Mouse (Mus musculus) forebrain, embryonic 15.5 days (tissue): ENCODE results near the gene Raly. TPM values are rescaled to one million over a fixed set of nuclear protein-coding genes. Genes with fewer than 3 reads are reported as not detected.

Experiments used
- ATAC-seq: fragments of 200-750 bp; cut with Nextera tagmentation; replicated peaks from 2 replicates; pipeline ENCODE4 v1.8.0; 2017; ENCODE audit warnings: mild to moderate bottlenecking, moderate TSS enrichment, moderate library complexity
- H3K27ac ChIP-seq: fragments of 300-500 bp; sonication (generic); replicated peaks from 2 replicates; pipeline ENCODE4 v1.5.1; 2015; ENCODE audit warnings: mild to moderate bottlenecking, inconsistent platforms
- H3K27me3 ChIP-seq: fragments of 300-500 bp; sonication (generic); 2 replicates; pipeline ENCODE4 v1.6.1; 2015; ENCODE audit warnings: inconsistent platforms
- H3K36me3 ChIP-seq: fragments of 300-500 bp; sonication (generic); 2 replicates; pipeline ENCODE4 v1.6.1; 2015; ENCODE audit warnings: mild to moderate bottlenecking, inconsistent platforms
- H3K4me1 ChIP-seq: fragments of 300-500 bp; sonication (generic); 2 replicates; pipeline ENCODE4 v1.6.1; 2015; ENCODE audit warnings: inconsistent platforms
- H3K4me2 ChIP-seq: fragments of 300-500 bp; sonication (generic); replicated peaks from 2 replicates; pipeline ENCODE4 v1.6.1; 2015; ENCODE audit warnings: mild to moderate bottlenecking, inconsistent platforms
- H3K4me3 ChIP-seq: fragments of 300-500 bp; sonication (generic); 2 replicates; pipeline ENCODE4 v1.5.1; 2015; ENCODE audit warnings: mild to moderate bottlenecking, inconsistent platforms
- H3K9ac ChIP-seq: fragments of 300-500 bp; sonication (generic); replicated peaks from 2 replicates; pipeline ENCODE4 v1.6.1; 2015; ENCODE audit warnings: mild to moderate bottlenecking, inconsistent platforms
- H3K9me3 ChIP-seq: fragments of 300-500 bp; sonication (generic); 2 replicates; pipeline ENCODE4 v1.6.1; 2016; ENCODE audit warnings: inconsistent platforms
- WGBS: fragments of 180-500 bp; shearing (Covaris S2); methylation state at CpG from one replicate; pipeline ENCODE4 v1.1.7; 2015; ENCODE audit warnings: mixed read lengths; 5-methylcytosine and 5-hydroxymethylcytosine counted together
- polyA plus RNA-seq: library from polyadenylated mRNA; unstranded; fragments of >200 nt; fragmentation: Nextera tagmentation; extraction: Ambion mirVana; gene quantifications from 2 replicates; pipeline ENCODE4 v1.2.1, GENCODE M21; 2015

Gene Raly
- 37.1 and 38.2 TPM in 2 replicates for polyA plus RNA-seq

DNA sequence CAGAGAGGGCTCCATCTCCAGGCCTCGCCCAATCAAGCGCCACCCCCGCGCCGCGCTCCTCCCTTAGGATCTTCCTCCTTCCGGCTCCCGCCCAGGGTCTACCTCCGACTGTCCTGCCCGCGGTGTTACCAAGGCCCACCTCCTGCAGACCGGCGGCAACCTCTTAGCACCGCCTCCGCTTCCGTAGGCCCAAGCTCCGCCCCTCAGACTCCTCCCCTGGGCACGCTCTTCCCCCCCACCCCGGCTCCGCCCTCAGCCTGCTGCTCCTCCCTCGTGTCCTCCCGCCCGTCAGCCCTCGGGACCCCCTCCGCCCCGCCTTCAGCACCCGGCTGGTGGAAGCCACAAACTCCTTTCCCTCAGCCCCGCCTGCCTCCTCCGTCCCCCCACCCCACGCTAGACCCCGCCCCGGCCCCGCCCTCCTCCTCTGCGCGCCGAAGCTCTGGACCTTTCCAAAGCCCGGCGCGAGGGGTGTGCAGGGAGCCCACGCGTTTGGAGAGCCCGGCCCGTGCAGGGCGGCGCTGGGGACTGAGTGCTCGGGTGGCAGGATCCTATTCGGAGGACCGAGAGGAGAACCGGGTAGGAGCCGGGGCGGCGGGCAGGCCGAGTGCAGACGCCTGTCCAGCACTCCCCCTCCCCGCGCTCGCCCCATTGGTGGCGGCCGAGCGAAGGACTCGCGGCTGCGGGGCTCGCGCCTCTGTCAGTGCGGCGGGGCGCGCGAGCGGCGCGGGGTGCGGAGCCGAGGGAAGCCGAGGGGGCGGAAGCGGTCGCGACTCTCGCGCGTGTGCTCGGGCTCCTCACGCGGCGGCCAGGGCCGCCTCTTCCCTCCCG is at the start of gene Raly, which contains the start of gene a:
Gene Raly (plus strand): TSS at position 441 of the 828 bp plus-strand sequence.
Gene a (plus strand): TSS at position 747 of the 828 bp plus-strand sequence.
- Histone ChIP-seq H3K27me3 (no peaks in the 10 kb centered on the region), H3K9ac (peak within 1 kb of the TSS; percentile 81), H3K36me3 (no peaks in the 10 kb centered on the region), H3K4me2 (peak within 1 kb of the TSS; percentile 81), H3K27ac (peak within 1 kb of the TSS; percentile 100), H3K4me1 (peaks cover 43% of the 10 kb centered on the region), H3K9me3 (no peaks in the 10 kb centered on the region), H3K4me3 (peak within 1 kb of the TSS; percentile 92)
- under 1% methylated on average over 66 of the region's 89 CpGs for WGBS
- peak; percentile 96 for ATAC-seq

DNA sequence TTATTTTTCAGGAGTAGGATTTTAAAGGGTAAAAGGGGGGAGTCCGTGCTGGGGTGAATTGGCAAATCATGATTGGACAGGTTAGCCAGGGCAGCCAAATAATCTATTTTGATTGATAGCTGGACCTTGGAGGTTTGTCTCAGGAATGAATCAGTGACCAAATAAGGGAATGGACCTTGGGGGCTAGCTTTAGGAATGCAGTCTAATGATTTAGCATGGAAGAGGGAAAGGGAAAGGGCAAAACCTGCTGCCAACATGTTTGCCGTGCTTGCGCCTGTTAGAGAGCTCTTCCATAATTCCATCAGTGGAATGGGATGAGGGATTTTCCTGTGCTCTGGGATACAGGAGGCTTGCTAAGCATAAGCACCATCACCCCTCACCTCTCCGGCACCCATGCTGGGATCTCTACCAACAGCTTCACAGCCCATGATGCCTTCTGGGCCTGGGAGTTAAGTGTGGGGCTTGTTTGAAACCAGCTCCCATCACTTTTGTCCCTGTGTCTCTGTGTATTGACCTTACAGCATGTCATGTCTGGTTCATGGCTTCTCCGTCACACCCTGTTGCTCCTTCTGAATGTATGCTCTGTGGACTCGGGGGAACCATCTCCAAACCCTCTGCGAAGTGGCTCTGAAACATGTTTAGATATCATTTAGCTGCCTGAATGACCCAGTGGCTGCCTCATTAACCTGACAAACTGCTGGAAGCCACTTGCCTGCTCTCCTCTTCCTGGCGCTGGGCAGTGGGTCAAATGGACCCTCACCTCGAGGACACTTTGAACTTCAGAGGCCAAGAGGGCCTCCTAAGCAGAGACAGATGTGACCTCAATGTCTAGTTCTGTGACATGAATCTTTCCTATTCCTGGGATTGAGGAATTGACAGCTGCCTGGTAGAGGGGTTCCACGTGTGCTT is 47.7 kb upstream of the Raly start:
- no peak overlapping the region for H3K4me3 ChIP-seq
- no peaks in the 10 kb centered on the region for H3K36me3 ChIP-seq
- no peak overlapping the region for H3K4me2 ChIP-seq
- H3K4me1 ChIP-seq: no peaks in the 10 kb centered on the region
- H3K27ac ChIP-seq: no peak overlapping the region
- ATAC-seq: no peak
- no peak overlapping the region for H3K9ac ChIP-seq
- no peaks in the 10 kb centered on the region for H3K27me3 ChIP-seq
- WGBS: 82% methylated on average over 10 of the region's 10 CpGs
- H3K9me3 ChIP-seq: no peaks in the 10 kb centered on the region

DNA sequence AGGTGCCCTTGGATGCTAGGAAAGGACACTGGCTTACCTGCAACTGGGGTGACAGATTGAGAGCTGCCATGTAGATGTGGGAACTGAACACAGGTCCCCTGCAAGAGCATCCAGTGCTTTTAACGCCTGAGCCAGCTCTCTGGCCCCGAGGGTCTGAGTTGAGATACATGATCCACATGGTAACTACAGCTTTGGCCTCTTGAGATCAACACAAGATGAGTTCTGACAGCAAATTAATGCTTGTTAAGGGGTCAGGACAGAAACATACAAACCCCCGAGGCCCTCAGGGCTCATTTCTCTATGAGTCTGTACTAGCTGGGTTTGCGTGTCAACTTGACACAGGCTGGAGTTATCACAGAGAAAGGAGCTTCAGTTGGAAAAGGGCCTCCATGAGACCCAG is 47.0 kb upstream of the Raly start:
- Histone ChIP-seq H3K4me3 (no peak overlapping the region), H3K9me3 (no peaks in the 10 kb centered on the region), H3K36me3 (no peaks in the 10 kb centered on the region), H3K27ac (no peak overlapping the region), H3K9ac (no peak overlapping the region), H3K4me1 (peaks cover 2% of the 10 kb centered on the region), H3K27me3 (no peaks in the 10 kb centered on the region), H3K4me2 (no peak overlapping the region)
- WGBS: 83% methylated on average over 4 of the region's 4 CpGs
- ATAC-seq: no peak

DNA sequence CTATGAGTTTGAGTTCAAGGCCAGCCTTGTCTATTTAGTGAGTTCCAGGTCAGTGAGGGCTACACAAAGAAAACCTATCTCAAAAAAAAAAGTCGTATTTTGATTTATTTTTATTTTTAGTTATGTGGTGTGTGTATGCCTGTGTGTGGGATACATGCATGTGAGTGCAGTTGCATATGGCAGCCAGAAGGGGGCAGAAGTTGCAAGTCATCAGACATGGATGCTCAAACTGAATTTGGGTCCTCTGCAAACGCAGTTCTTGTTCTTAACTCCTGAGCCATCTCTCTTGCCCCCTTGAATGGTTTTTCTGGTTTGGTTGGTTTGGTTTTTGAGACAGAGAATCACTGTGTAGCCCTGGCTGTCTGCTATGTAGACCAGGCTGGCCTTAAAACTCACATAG is 42.5 kb upstream of the Raly start:
- no peak for ATAC-seq
- Histone ChIP-seq H3K36me3 (no peaks in the 10 kb centered on the region), H3K4me3 (no peak overlapping the region), H3K9me3 (no peaks in the 10 kb centered on the region), H3K27ac (0 out of 2 replicates have a peak overlapping the region, but pooled peaks have one; percentile 82), H3K9ac (no peak overlapping the region), H3K4me1 (peaks cover 17% of the 10 kb centered on the region), H3K4me2 (no peak overlapping the region), H3K27me3 (0 out of 2 replicates have a peak, but pooled peaks cover 4% of the 10 kb centered on the region)
- WGBS: 84% methylated on average over 2 of the region's 2 CpGs

DNA sequence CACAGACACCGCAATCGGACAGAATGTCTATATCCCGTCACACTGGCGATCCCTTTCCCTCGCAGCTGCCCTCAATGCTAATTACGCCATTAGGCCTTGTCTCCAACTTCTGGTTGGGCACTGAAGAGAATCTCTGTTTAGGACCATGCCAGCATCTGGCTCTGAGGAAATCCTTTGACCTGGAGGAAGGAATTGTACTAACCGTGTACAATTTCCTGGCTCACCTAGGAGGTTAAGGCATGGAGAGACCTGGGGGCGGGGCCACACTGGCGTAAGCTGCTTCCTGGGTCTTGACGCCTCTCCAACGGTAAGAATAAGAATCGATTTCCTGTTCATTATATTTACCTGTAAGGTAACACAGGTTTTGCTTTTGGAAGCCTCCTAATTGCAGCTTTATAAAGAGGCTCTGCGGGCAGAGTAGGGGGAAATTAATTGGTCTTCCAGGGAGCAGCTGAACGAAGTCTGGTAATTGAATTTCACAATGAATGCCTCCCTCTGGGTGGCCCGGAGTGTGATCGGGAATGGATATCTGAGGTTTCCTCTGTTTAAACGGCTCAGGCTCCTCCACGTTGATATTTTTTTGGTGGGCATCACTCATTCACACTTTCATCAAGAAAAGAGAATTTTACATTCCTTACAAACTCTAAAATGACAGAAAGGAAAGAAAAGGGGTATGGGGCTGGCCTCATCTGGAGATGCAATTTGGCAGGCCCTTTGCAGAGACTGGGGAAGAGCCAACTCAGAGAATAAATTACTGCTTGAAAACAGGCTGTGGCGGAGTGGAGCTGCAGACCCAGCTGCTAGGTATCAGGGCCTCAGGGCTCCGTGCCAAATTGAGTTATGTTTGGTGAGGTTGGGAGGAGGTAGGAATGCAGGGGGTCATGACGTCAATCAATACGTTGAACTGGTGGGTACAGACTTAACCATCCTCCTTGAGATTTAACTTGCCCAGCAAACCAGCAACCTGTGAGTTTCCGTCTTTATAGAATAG is 41.6 kb upstream of the Raly start:
- Histone ChIP-seq H3K4me2 (peak overlapping the region; percentile 33), H3K36me3 (no peaks in the 10 kb centered on the region), H3K9me3 (no peaks in the 10 kb centered on the region), H3K4me1 (peaks cover 17% of the 10 kb centered on the region), H3K27ac (peak overlapping the region; percentile 82), H3K4me3 (no peak overlapping the region), H3K9ac (no peak overlapping the region), H3K27me3 (0 out of 2 replicates have a peak, but pooled peaks cover 4% of the 10 kb centered on the region)
- WGBS: 14% methylated on average over 23 of the region's 23 CpGs
- ATAC-seq: peak; percentile 89

DNA sequence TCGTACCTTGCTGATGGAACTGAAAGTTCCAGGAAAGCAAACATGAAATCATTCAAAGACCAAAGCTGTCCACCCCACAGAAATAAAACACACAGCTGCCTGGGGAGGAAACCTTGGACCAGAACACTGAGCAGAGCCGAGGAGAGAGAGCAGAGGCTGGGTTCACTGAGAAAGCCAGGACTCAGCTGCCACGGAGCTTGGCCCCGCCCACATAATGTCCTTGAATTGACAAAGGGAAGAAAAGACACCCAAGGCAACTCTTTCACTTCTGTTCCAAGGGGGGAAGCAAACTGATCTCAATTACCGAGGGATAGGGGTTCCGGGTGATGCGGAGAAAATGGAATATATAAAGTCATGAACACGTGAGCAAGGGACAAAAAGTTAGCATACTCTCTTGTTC is 39.0 kb upstream of the Raly start:
- WGBS: 35% methylated on average over 8 of the region's 8 CpGs
- Histone ChIP-seq H3K9ac (no peak overlapping the region), H3K36me3 (no peaks in the 10 kb centered on the region), H3K4me2 (no peak overlapping the region), H3K4me1 (peaks cover 17% of the 10 kb centered on the region), H3K4me3 (no peak overlapping the region), H3K27ac (no peak overlapping the region), H3K27me3 (0 out of 2 replicates have a peak, but pooled peaks cover 4% of the 10 kb centered on the region), H3K9me3 (no peaks in the 10 kb centered on the region)
- ATAC-seq: no peak

DNA sequence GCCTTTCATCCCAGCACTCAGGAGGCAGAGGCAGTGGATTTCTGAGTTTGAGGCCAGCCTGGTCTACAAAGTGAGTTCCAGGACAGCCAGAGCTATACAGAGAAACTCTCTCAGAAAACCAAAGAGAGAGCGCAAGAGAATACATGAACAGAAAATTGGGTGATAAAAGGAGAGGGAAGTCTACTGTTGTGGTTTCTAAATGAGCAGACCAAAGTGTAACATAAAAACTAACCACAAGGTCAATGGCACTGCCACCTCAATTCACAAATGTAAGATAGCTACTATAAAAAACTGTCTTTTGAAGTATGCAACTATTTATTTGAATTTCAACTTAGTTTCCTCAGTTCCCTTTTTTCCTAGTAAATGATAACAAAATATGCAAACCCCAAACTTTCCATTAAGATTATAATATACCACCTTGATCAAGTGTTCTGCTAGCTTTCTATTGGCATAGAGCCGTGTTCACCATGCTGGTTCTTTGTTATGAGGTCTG is 36.8 kb upstream of the Raly start:
- H3K27me3 ChIP-seq: 0 out of 2 replicates have a peak, but pooled peaks cover 4% of the 10 kb centered on the region
- H3K36me3 ChIP-seq: no peaks in the 10 kb centered on the region
- H3K27ac ChIP-seq: no peak overlapping the region
- no peak overlapping the region for H3K9ac ChIP-seq
- peaks cover 12% of the 10 kb centered on the region for H3K4me1 ChIP-seq
- 91% methylated on average over 2 of the region's 2 CpGs for WGBS
- ATAC-seq: no peak
- H3K4me3 ChIP-seq: no peak overlapping the region
- no peaks in the 10 kb centered on the region for H3K9me3 ChIP-seq
- no peak overlapping the region for H3K4me2 ChIP-seq

DNA sequence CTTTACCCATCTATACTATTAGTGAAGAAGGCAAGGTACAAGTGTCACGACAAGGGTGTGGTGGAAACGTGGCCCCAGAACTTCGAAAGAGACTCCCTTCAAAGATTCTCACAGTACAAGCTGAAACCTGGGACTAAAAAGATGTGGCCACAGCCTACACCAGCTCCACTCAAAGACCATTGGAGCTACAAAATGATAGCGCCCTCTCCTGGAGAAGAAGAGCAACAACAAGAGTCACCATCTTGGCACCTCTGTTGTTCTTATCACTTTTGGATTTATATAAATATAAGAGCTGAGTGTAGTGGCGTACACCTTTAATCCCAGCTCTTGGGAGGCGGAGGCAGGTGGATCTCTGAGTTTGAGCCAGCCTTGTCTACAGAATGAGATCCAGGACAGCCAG is 35.1 kb upstream of the Raly start:
- Histone ChIP-seq H3K4me1 (no peaks in the 10 kb centered on the region), H3K27ac (no peak overlapping the region), H3K9me3 (no peaks in the 10 kb centered on the region), H3K9ac (no peak overlapping the region), H3K27me3 (0 out of 2 replicates have a peak, but pooled peaks cover 4% of the 10 kb centered on the region), H3K36me3 (no peaks in the 10 kb centered on the region), H3K4me3 (no peak overlapping the region), H3K4me2 (no peak overlapping the region)
- ATAC-seq: no peak
- 62% methylated on average over 6 of the region's 6 CpGs for WGBS

DNA sequence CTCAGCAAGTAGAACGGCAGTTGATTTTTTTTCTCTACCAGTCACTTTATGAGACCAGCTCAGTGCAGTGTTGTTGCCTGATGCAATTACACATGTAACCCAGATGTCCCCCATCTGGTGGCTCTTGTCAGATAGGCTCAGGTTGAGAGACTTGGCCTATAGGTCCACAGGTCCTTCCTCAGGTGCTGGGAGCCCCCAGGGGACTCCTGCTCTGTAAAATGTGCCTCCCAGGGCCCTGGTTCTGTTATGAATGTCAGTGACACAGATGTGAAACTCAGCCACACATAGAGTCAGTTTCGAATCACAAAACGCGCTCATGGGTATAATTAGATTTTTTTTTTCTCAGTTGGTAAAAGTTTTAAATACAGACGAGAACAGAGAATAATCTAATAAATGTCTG is 33.2 kb upstream of the Raly start:
- Histone ChIP-seq H3K4me1 (no peaks in the 10 kb centered on the region), H3K9me3 (no peaks in the 10 kb centered on the region), H3K27ac (no peak overlapping the region), H3K4me3 (no peak overlapping the region), H3K4me2 (no peak overlapping the region), H3K36me3 (no peaks in the 10 kb centered on the region), H3K27me3 (0 out of 2 replicates have a peak, but pooled peaks cover 4% of the 10 kb centered on the region), H3K9ac (no peak overlapping the region)
- no peak for ATAC-seq
- 83% methylated on average over 5 of the region's 5 CpGs for whole genome bisulfite sequencing

DNA sequence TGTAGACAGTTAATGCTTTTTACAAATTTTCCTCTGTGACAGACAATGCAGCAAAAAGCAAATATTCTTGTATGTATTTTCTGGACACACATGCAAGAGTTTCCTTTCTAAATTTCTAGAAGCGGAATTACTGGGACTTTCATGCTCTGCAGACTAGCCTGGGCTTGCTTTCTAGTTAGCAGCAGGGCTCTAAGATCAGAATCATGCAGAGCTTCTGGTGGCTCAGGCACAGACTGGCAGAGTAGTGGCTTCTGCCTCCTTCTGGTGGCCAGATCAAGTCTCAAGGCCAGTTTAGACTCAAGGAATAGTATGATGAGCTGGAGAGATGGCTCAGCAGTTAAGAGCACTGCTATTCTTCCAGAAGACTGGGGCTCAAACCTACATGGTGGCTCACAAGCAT is 32.4 kb upstream of the Raly start:
- no peaks in the 10 kb centered on the region for H3K36me3 ChIP-seq
- no peaks in the 10 kb centered on the region for H3K4me1 ChIP-seq
- H3K9me3 ChIP-seq: no peaks in the 10 kb centered on the region
- H3K27me3 ChIP-seq: no peaks in the 10 kb centered on the region
- no peak overlapping the region for H3K27ac ChIP-seq
- 81% methylated on average over 1 of the region's 1 CpGs for WGBS
- ATAC-seq: no peak
- H3K4me3 ChIP-seq: no peak overlapping the region
- no peak overlapping the region for H3K9ac ChIP-seq
- no peak overlapping the region for H3K4me2 ChIP-seq

DNA sequence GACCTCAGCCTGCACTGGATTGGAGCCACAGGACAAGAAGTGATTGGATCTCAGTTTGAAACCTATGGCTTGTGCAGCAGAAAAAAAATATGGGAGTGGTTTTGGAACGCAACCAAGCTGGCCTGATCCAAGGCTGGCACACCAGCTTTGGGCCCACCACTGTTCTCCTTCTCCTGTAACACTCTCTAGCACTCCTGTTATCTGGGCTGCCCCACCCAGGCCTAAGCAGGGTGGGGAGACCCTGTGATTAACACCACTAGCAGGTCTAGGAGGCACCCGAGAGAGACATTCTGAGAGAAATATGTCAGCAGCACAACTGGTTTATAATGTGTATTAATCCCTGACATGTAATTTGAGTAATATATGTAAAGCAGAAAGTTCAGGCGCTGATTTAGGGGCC is 27.7 kb upstream of the Raly start:
- Histone ChIP-seq H3K27me3 (no peaks in the 10 kb centered on the region), H3K9me3 (no peaks in the 10 kb centered on the region), H3K4me1 (no peaks in the 10 kb centered on the region), H3K36me3 (no peaks in the 10 kb centered on the region), H3K9ac (no peak overlapping the region), H3K4me2 (no peak overlapping the region), H3K4me3 (no peak overlapping the region), H3K27ac (no peak overlapping the region)
- 75% methylated on average over 3 of the region's 3 CpGs for WGBS
- no peak for ATAC-seq
